Mouse (Mus musculus) myocyte (in vitro differentiated cells): ENCODE measurements at regions not wholly inside any gene's neighbourhood (a gene's known extent, or its start where the extent isn't known, plus 50 kb on each side); places are given as distances from the start of the nearest gene placed in this dataset.

ENCODE experiments used
- H3K27me3 ChIP-seq: one replicate; pipeline ENCODE4 v1.6.1; 2011; ENCODE audit not compliant: control insufficient read depth, insufficient read depth, insufficient read length
- H3K36me3 ChIP-seq: one replicate; pipeline ENCODE4 v1.6.1; 2011; ENCODE audit not compliant: control insufficient read depth, insufficient read depth
- H3K4me2 ChIP-seq: one replicate; pipeline ENCODE4 v1.6.1; 2011; ENCODE audit warnings: low read depth, control low read depth
- H3K4me3 ChIP-seq: one replicate; pipeline ENCODE4 v1.5.1; 2011; ENCODE audit warnings: mild to moderate bottlenecking, control low read depth, moderate library complexity
- H3K79me2 ChIP-seq: one replicate; pipeline ENCODE4 v1.6.1; 2011; ENCODE audit not compliant: control insufficient read depth, insufficient read depth
- H3ac ChIP-seq: one replicate; pipeline ENCODE4 v1.6.1; 2011; ENCODE audit not compliant: control insufficient read depth, insufficient read length
- CEBPB ChIP-seq: IDR thresholded peaks from 2 replicates; pipeline ENCODE4 v1.6.1; 2011; ENCODE audit warnings: mild to moderate bottlenecking, moderate library complexity; ENCODE audit not compliant: poor library complexity, insufficient read depth, severe bottlenecking
- E2F4 ChIP-seq: IDR thresholded peaks from one replicate; pipeline ENCODE4 v1.6.1; 2011; ENCODE audit warnings: mild to moderate bottlenecking, control low read depth, moderate library complexity; ENCODE audit not compliant: insufficient read depth
- MAX ChIP-seq: IDR thresholded peaks from one replicate; pipeline ENCODE4 v1.6.1; 2011; ENCODE audit warnings: low read depth, mild to moderate bottlenecking, control low read depth
- MYOD1 ChIP-seq, 3 experiments: IDR thresholded peaks; one replicate each; pipeline ENCODE4 v1.6.1; 2011; ENCODE audit warnings: control low read depth in 2 of 3, low read depth in 2 of 3, mild to moderate bottlenecking in 2 of 3, moderate library complexity in 1 of 3; ENCODE audit not compliant: insufficient read length in 2 of 3, control insufficient read depth in 1 of 3
- MYOG ChIP-seq, 3 experiments: IDR thresholded peaks; one replicate each; pipeline ENCODE4 v1.6.1; 2011; ENCODE audit warnings: control low read depth in 2 of 3, low read depth in 2 of 3, mild to moderate bottlenecking in 2 of 3; ENCODE audit not compliant: insufficient read length in 2 of 3, control insufficient read depth in 1 of 3, insufficient read depth in 1 of 3
- POLR2A ChIP-seq: IDR thresholded peaks from one replicate; pipeline ENCODE4 v1.6.1; 2011; ENCODE audit warnings: low read depth, mild to moderate bottlenecking, control low read depth, moderate library complexity; ENCODE audit not compliant: insufficient read length
- POLR2AphosphoS2 ChIP-seq: IDR thresholded peaks from one replicate; pipeline ENCODE4 v1.6.1; 2011; ENCODE audit warnings: low read depth, control low read depth; ENCODE audit not compliant: insufficient read length
- REST ChIP-seq: IDR thresholded peaks from one replicate; pipeline ENCODE4 v1.6.1; 2011; ENCODE audit warnings: mild to moderate bottlenecking, control low read depth, moderate library complexity; ENCODE audit not compliant: insufficient read depth, insufficient read length
- SRF ChIP-seq: IDR thresholded peaks from one replicate; pipeline ENCODE4 v1.6.1; 2011; ENCODE audit warnings: low read depth; ENCODE audit not compliant: control insufficient read depth, insufficient read length
- TCF12 ChIP-seq: IDR thresholded peaks from one replicate; pipeline ENCODE4 v1.6.1; 2011; ENCODE audit warnings: mild to moderate bottlenecking, control low read depth; ENCODE audit not compliant: poor library complexity, insufficient read depth, severe bottlenecking
- TCF3 ChIP-seq: IDR thresholded peaks from one replicate; pipeline ENCODE4 v1.6.1; 2011; ENCODE audit warnings: low read depth, control low read depth; ENCODE audit not compliant: insufficient read length
- USF1 ChIP-seq: IDR thresholded peaks from one replicate; pipeline ENCODE4 v1.6.1; 2011; ENCODE audit warnings: low read depth, mild to moderate bottlenecking, control low read depth, moderate library complexity

GRCm38 (mm10) chr5:82472146-82472545 is 882.8 kb downstream of the Tecrl start:
- Histone ChIP-seq H3ac (no peak overlapping the region), H3K36me3 (no peaks in the 10 kb centered on the region), H3K4me2 (no peak overlapping the region), H3K4me3 (no peak overlapping the region), H3K79me2 (no peaks in the 10 kb centered on the region), H3K27me3 (no peaks in the 10 kb centered on the region)
- TF ChIP-seq POLR2A (no peak), POLR2AphosphoS2 (no peak), E2F4 (no peak), MYOD1 (IDR thresholded peaks at IDR 0.05; ENCODE audit: control insufficient read depth in 1 of 3, insufficient read length in 2 of 3, low read depth in 2 of 3) (no peak), MYOG (IDR thresholded peaks at IDR 0.05; ENCODE audit: control insufficient read depth in 1 of 3, insufficient read depth in 1 of 3, insufficient read length in 2 of 3, low read depth in 2 of 3) (no peak), TCF3 (no peak), SRF (no peak), CEBPB (no peak)

- H3K36me3 ChIP-seq = no peaks in the 10 kb centered on the region
- no peak overlapping the region for H3K4me3 ChIP-seq
- TF ChIP-seq USF1 (no peak), MYOD1 (IDR thresholded peaks at IDR 0.05; ENCODE audit: control insufficient read depth in 1 of 3, insufficient read length in 2 of 3, low read depth in 2 of 3) (no peak), POLR2A (no peak), TCF3 (no peak), MAX (no peak), MYOG (IDR thresholded peaks at IDR 0.05; ENCODE audit: control insufficient read depth in 1 of 3, insufficient read depth in 1 of 3, insufficient read length in 2 of 3, low read depth in 2 of 3) (no peak), TCF12 (no peak), POLR2AphosphoS2 (no peak), CEBPB (no peak), SRF (no peak)
- no peaks in the 10 kb centered on the region for H3K27me3 ChIP-seq
- H3ac ChIP-seq = no peak overlapping the region
- H3K79me2 ChIP-seq = no peaks in the 10 kb centered on the region
- no peak overlapping the region for H3K4me2 ChIP-seq
These were observed 890.7 kb downstream of the Tecrl start for GRCm38 (mm10) chr5:82464272-82464671.

- Histone ChIP-seq H3K79me2 (no peaks in the 10 kb centered on the region), H3K36me3 (no peaks in the 10 kb centered on the region), H3K4me3 (no peak overlapping the region)
These were observed 913.7 kb downstream of the Tecrl start for GRCm38 (mm10) chr5:82441288-82441687.

DNA sequence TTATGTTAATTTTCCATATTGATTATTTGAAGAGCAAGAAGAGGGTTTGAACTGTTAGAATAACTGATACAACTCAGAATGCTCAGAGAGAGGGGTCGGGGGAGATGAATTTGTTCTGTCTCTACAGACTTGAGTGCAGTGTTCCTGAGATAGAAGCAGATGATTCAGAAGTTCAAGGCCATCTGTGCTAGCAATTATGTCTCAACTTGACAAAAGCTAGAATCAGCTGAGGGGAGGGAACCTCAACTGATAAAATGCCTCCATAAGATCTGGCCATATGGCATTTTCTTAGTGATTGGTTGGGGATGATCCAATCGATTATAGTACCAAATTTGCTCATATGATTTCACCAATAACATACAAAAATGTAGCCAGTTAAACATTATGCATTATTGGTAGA is 914.9 kb downstream of the Tecrl start:
- Histone ChIP-seq H3K79me2 (no peaks in the 10 kb centered on the region), H3K4me3 (no peak overlapping the region), H3ac (no peak overlapping the region), H3K27me3 (no peaks in the 10 kb centered on the region), H3K4me2 (no peak overlapping the region), H3K36me3 (no peaks in the 10 kb centered on the region)
- no peak for TF ChIP-seq MYOD1 (IDR thresholded peaks at IDR 0.05; ENCODE audit: control insufficient read depth in 1 of 3, insufficient read length in 2 of 3, low read depth in 2 of 3)
- no peak for TF ChIP-seq POLR2AphosphoS2
- no peak for TF ChIP-seq TCF12
- TF ChIP-seq USF1 = no peak
- TF ChIP-seq CEBPB = no peak
- no peak for TF ChIP-seq MAX
- no peak for TF ChIP-seq MYOG (IDR thresholded peaks at IDR 0.05; ENCODE audit: control insufficient read depth in 1 of 3, insufficient read depth in 1 of 3, insufficient read length in 2 of 3, low read depth in 2 of 3)
- no peak for TF ChIP-seq POLR2A
- no peak for TF ChIP-seq REST
- no peak for TF ChIP-seq E2F4
- no peak for TF ChIP-seq TCF3
- TF ChIP-seq SRF = no peak

More at GRCm38 (mm10) chr5:82441288-82441687, 913.7 kb downstream of the Tecrl start:
- TF ChIP-seq E2F4 = no peak
- TF ChIP-seq SRF = no peak
- no peak for TF ChIP-seq TCF3
- TF ChIP-seq MAX = no peak
- no peak for TF ChIP-seq REST
- no peak for TF ChIP-seq CEBPB
- TF ChIP-seq TCF12 = no peak
- no peak for TF ChIP-seq USF1
- TF ChIP-seq MYOD1 (IDR thresholded peaks at IDR 0.05; ENCODE audit: control insufficient read depth in 1 of 3, insufficient read length in 2 of 3, low read depth in 2 of 3) = no peak
- TF ChIP-seq MYOG (IDR thresholded peaks at IDR 0.05; ENCODE audit: control insufficient read depth in 1 of 3, insufficient read depth in 1 of 3, insufficient read length in 2 of 3, low read depth in 2 of 3) = no peak
- H3ac ChIP-seq = no peak overlapping the region
- H3K27me3 ChIP-seq = no peaks in the 10 kb centered on the region
- H3K4me2 ChIP-seq = no peak overlapping the region

DNA sequence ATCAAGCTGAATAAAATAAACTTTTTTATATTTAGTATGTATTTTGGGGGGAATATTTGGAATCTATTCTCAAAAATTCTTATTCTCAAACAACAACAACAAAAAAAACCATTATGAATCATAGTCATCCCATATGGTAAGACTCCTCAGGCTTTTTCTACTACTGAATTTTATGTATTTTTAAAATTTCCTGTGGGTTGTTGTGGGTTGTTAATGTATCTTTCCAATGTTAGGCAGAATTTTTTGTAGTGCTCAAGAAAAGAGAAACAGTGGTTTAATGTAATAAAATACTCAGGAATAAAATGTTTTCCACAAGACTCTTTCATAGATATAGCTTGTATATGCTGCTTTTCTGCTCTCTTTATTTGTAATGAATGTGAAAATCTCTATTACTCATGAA is 934.6 kb downstream of the Tecrl start:
- Histone ChIP-seq H3K36me3 (no peaks in the 10 kb centered on the region), H3K27me3 (no peaks in the 10 kb centered on the region)
- no peak for TF ChIP-seq CEBPB
- no peak for TF ChIP-seq POLR2A
- no peak for TF ChIP-seq REST
- TF ChIP-seq SRF = no peak

More for the DNA sequence above, 934.6 kb downstream of the Tecrl start:
- H3K4me3 ChIP-seq = no peak overlapping the region
- no peak overlapping the region for H3K4me2 ChIP-seq
- no peak overlapping the region for H3ac ChIP-seq
- no peaks in the 10 kb centered on the region for H3K79me2 ChIP-seq
